Mouse (Mus musculus) midbrain, embryonic 15.5 days (tissue): ENCODE data around the gene Rreb1. TPM values are rescaled to one million over a fixed set of nuclear protein-coding genes. Genes with fewer than 3 reads are reported as not detected.

Experiments used
- ATAC-seq: fragments of 200-750 bp; cut with Nextera tagmentation; replicated peaks from 2 replicates; pipeline ENCODE4 v1.8.0; 2017; ENCODE audit warnings: moderate TSS enrichment
- H3K27ac ChIP-seq: fragments of 300-500 bp; sonication (generic); 2 replicates; pipeline ENCODE4 v1.5.1; 2015; ENCODE audit warnings: mild to moderate bottlenecking, inconsistent platforms
- H3K27me3 ChIP-seq: fragments of 300-500 bp; sonication (generic); replicated peaks from 2 replicates; pipeline ENCODE4 v1.6.1; 2015; ENCODE audit warnings: inconsistent platforms
- H3K36me3 ChIP-seq: fragments of 300-500 bp; sonication (generic); replicated peaks from 2 replicates; pipeline ENCODE4 v1.6.1; 2015; ENCODE audit warnings: inconsistent platforms
- H3K4me1 ChIP-seq: fragments of 300-500 bp; sonication (generic); 2 replicates; pipeline ENCODE4 v1.6.1; 2015; ENCODE audit warnings: inconsistent platforms
- H3K4me2 ChIP-seq: fragments of 300-500 bp; sonication (generic); 2 replicates; pipeline ENCODE4 v1.6.1; 2015; ENCODE audit warnings: inconsistent platforms, mild to moderate bottlenecking, moderate library complexity
- H3K4me3 ChIP-seq: fragments of 300-500 bp; sonication (generic); 2 replicates; pipeline ENCODE4 v1.5.1; 2015; ENCODE audit warnings: mild to moderate bottlenecking, inconsistent platforms
- H3K9ac ChIP-seq: fragments of 300-500 bp; sonication (generic); 2 replicates; pipeline ENCODE4 v1.6.1; 2015; ENCODE audit warnings: mild to moderate bottlenecking, inconsistent platforms
- H3K9me3 ChIP-seq: fragments of 300-500 bp; sonication (generic); 2 replicates; pipeline ENCODE4 v1.6.1; 2016; ENCODE audit warnings: inconsistent platforms
- WGBS: fragments of 180-500 bp; shearing (Covaris S2); methylation state at CpG from one replicate; pipeline ENCODE4 v1.1.7; 2015; ENCODE audit warnings: mixed read lengths; 5-methylcytosine and 5-hydroxymethylcytosine counted together
- polyA plus RNA-seq: library from polyadenylated mRNA; unstranded; fragments of >200 nt; fragmentation: Nextera tagmentation; extraction: Ambion mirVana; gene quantifications from 2 replicates; pipeline ENCODE4 v1.2.1, GENCODE M21; 2015

The Rreb1 gene
- polyA plus RNA-seq, 1 experiment from 2014 or later, result 3.9 TPM

DNA sequence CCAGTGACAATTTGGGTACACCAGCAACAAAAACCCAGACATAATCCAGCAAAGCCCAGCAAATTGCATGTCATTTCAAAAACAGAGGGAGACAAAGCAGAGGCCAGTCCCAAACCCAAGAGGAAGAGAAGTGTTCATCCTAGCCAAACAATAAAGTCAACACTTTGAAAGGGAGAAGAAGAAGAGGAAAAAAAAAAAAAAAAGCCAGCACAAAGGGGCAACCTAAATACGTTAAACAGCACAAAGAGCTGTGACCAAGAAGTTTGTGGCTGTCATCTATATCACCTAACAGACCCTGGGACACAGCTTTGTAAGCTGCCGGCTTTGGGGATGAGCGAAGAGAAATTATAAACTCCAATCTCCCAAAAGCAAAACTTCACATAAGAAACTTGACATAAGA lies 17.8 kb upstream of the Rreb1 start:
- H3K36me3 ChIP-seq, result no peaks in the 10 kb centered on the region
- no peak overlapping the region for H3K27ac ChIP-seq
- no peak overlapping the region for H3K9ac ChIP-seq
- H3K4me3 ChIP-seq, result no peak overlapping the region
- H3K4me1 ChIP-seq, result peaks cover 10% of the 10 kb centered on the region
- no peak for ATAC-seq
- H3K27me3 ChIP-seq, result peaks cover 26% of the 10 kb centered on the region
- no peak overlapping the region for H3K4me2 ChIP-seq
- no peaks in the 10 kb centered on the region for H3K9me3 ChIP-seq
- WGBS, result 34% methylated on average over 3 of the region's 3 CpGs

- Histone ChIP-seq H3K9ac (peak overlapping the region; percentile 38), H3K27ac (no peak overlapping the region), H3K27me3 (peaks cover 26% of the 10 kb centered on the region), H3K4me3 (peak overlapping the region; percentile 16), H3K4me2 (peak overlapping the region; percentile 49), H3K9me3 (no peaks in the 10 kb centered on the region), H3K4me1 (peaks cover 10% of the 10 kb centered on the region), H3K36me3 (no peaks in the 10 kb centered on the region)
- no peak for ATAC-seq
- WGBS, result 10% methylated on average over 23 of the region's 23 CpGs
Observed at GRCm38 (mm10) chr13:37760957-37761941, 17.0 kb upstream of the Rreb1 start.

- Histone ChIP-seq H3K4me3 (no peak overlapping the region), H3K9ac (no peak overlapping the region), H3K4me1 (peaks cover 10% of the 10 kb centered on the region), H3K27me3 (peaks cover 18% of the 10 kb centered on the region), H3K9me3 (no peaks in the 10 kb centered on the region; the same call in 1 of the 2 replicates), H3K36me3 (no peaks in the 10 kb centered on the region), H3K4me2 (no peak overlapping the region), H3K27ac (no peak overlapping the region)
- 70% methylated on average over 9 of the region's 9 CpGs for WGBS
- no peak for ATAC-seq
Observed at GRCm38 (mm10) chr13:37763800-37764407, 14.3 kb upstream of the Rreb1 start.

DNA sequence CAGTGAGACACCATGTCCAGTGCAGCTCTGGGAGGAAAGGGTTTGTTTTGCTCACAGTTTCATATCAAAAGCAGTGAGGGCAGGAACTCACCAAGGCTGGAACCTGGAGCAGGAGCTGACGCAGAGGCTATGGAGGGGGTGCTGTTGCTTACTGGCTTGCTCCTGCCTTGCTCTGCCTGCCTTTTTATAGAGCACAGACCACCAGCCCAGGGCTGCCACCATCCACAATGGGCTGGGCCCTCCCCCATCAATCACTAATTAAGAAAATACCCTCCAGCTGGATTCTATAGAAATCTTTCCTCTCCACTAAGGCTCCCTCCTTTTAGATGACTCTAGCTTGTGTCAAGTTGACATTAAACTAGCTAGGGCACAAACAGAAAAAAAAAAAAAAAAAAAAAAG lies 8.4 kb upstream of the Rreb1 start:
- H3K9ac ChIP-seq, result no peak overlapping the region
- H3K4me3 ChIP-seq, result no peak overlapping the region
- H3K9me3 ChIP-seq, result no peaks in the 10 kb centered on the region; the same call in 1 of the 2 replicates
- H3K4me2 ChIP-seq, result no peak overlapping the region
- H3K27me3 ChIP-seq, result no peaks in the 10 kb centered on the region
- H3K4me1 ChIP-seq, result no peaks in the 10 kb centered on the region
- 7% methylated on average over 1 of the region's 1 CpGs for WGBS
- no peak overlapping the region for H3K27ac ChIP-seq
- ATAC-seq, result no peak
- H3K36me3 ChIP-seq, result no peaks in the 10 kb centered on the region

GRCm38 (mm10) chr13:37773476-37773875 lies 4.7 kb upstream of the Rreb1 start:
- no peak for ATAC-seq
- Histone ChIP-seq H3K4me1 (peaks cover 9% of the 10 kb centered on the region), H3K4me2 (no peak overlapping the region), H3K27ac (no peak overlapping the region), H3K9me3 (no peaks in the 10 kb centered on the region), H3K27me3 (peaks cover 16% of the 10 kb centered on the region), H3K36me3 (no peaks in the 10 kb centered on the region), H3K4me3 (no peak overlapping the region), H3K9ac (no peak overlapping the region)

DNA sequence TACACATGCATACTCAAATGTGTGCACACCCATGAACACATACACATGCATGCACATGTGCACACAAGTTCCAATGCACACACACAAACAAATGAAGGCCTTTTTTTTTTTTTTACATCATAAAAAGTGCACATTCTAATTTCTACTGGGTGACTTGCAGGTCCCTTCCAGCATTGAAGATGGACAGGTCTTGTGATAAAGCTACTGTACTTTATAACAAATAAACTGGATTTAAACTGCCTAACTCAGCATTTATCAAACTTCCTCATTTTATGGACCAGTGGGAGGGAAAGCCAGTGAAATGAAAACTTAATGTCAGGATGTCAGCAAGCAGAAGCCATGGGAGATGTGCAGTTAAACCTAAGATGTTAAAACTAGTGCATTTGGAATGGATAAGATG lies 1.5 kb upstream of the Rreb1 start:
- H3K4me2 ChIP-seq, result no peak overlapping the region
- no peak overlapping the region for H3K4me3 ChIP-seq
- H3K36me3 ChIP-seq, result no peaks in the 10 kb centered on the region
- no peak overlapping the region for H3K27ac ChIP-seq
- H3K4me1 ChIP-seq, result peaks cover 18% of the 10 kb centered on the region
- H3K27me3 ChIP-seq, result peaks cover 33% of the 10 kb centered on the region
- no peaks in the 10 kb centered on the region for H3K9me3 ChIP-seq
- no peak overlapping the region for H3K9ac ChIP-seq
- ATAC-seq, result no peak

DNA sequence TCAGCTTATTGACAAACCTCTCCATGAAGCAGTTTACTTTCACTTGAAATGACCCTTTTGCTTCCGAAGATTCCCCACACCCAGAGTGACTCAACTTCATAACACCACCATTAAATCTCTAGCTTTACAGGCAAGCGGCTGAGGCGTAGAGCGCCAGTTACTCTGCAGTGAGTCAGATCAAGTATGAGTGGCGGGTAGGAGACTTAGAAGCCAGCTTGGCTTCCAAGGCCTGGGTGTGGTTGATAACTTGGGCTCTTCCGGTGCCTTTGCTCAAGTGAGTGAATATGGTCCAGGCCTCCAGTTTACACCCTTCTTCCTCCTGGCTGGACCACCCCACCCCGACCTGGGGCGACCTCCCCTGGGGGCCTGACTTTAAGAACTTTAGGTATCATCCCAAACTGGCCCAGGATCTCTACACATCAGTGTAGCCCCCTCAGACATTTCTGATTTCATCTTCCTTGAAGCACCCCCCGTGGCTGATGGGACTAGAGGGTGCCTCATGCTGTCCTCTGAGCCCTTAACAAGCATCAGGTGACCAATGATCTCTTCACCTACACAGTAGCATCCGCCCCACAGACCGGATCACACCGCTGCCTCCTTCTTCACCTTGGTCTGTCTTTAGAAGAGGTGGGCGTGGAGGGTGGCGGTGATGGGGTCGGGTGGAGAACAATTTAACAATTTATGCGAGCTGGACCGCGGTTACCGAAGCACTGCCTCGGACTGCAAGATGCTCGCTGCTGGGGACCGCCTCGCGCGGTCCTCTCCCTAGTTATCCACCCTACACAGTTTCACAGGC lies 651 bp upstream of the Rreb1 start:
- no peaks in the 10 kb centered on the region for H3K9me3 ChIP-seq
- peaks cover 33% of the 10 kb centered on the region for H3K27me3 ChIP-seq
- H3K4me2 ChIP-seq, result peak overlapping the region; percentile 100
- no peak overlapping the region for H3K27ac ChIP-seq
- H3K4me1 ChIP-seq, result peaks cover 18% of the 10 kb centered on the region
- peak overlapping the region; percentile 57 for H3K4me3 ChIP-seq
- peak; percentile 46 for ATAC-seq
- no peaks in the 10 kb centered on the region for H3K36me3 ChIP-seq
- 18% methylated on average over 25 of the region's 25 CpGs for WGBS
- H3K9ac ChIP-seq, result peak overlapping the region; percentile 49; the same call in 1 of the 2 replicates

GRCm38 (mm10) chr13:37778594-37779231 lies 513 bp downstream of the Rreb1 start:
- H3K9ac ChIP-seq, result peak overlapping the region; percentile 49

GRCm38 (mm10) chr13:37779251-37779667 lies 1.1 kb downstream of the Rreb1 start:
- Histone ChIP-seq H3K4me2 (peak overlapping the region; percentile 100), H3K27me3 (peaks cover 33% of the 10 kb centered on the region), H3K36me3 (no peaks in the 10 kb centered on the region), H3K9me3 (no peaks in the 10 kb centered on the region), H3K4me3 (peak overlapping the region; percentile 57), H3K27ac (no peak overlapping the region), H3K4me1 (peaks cover 18% of the 10 kb centered on the region), H3K9ac (0 out of 2 replicates have a peak overlapping the region, but pooled peaks have one; percentile 49)
- no peak for ATAC-seq
- WGBS, result 6% methylated on average over 9 of the region's 9 CpGs

More at GRCm38 (mm10) chr13:37778594-37779231, 513 bp downstream of the Rreb1 start:
- no peaks in the 10 kb centered on the region for H3K36me3 ChIP-seq
- peaks cover 18% of the 10 kb centered on the region for H3K4me1 ChIP-seq
- peak overlapping the region; percentile 100 for H3K4me2 ChIP-seq
- peak; percentile 74 for ATAC-seq
- peaks cover 33% of the 10 kb centered on the region for H3K27me3 ChIP-seq
- under 1% methylated on average over 33 of the region's 33 CpGs for WGBS
- no peaks in the 10 kb centered on the region for H3K9me3 ChIP-seq
- H3K4me3 ChIP-seq, result peak overlapping the region; percentile 57
- no peak overlapping the region for H3K27ac ChIP-seq

DNA sequence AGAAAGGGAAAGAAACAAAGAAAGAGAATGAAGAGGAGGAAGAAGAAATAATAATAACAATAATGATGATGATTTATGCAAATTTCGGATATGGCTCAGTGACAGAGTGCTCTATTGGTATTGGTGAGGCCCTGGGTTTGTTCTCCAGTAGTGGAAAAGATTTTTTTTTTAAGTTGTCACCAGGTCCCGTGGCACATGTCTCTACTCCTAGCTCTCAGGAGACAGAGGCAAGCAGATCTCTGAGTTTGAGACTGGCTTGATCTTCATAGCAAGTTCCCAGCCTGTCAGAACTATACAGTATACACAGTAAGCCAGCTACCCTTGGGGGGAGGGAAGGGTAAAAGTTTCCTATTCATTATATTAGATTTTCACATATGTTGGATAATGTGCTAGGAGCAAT lies 3.4 kb downstream of the Rreb1 start:
- peaks cover 33% of the 10 kb centered on the region for H3K27me3 ChIP-seq
- H3K27ac ChIP-seq, result no peak overlapping the region
- H3K9me3 ChIP-seq, result no peaks in the 10 kb centered on the region
- H3K4me3 ChIP-seq, result no peak overlapping the region
- WGBS, result 78% methylated on average over 2 of the region's 2 CpGs
- no peak for ATAC-seq
- no peak overlapping the region for H3K4me2 ChIP-seq
- no peaks in the 10 kb centered on the region for H3K36me3 ChIP-seq
- peaks cover 18% of the 10 kb centered on the region for H3K4me1 ChIP-seq
- H3K9ac ChIP-seq, result no peak overlapping the region

GRCm38 (mm10) chr13:37782144-37782543 lies 3.9 kb downstream of the Rreb1 start:
- WGBS, result 85% methylated on average over 6 of the region's 6 CpGs
- Histone ChIP-seq H3K27me3 (peaks cover 30% of the 10 kb centered on the region), H3K27ac (no peak overlapping the region), H3K9ac (no peak overlapping the region), H3K4me3 (no peak overlapping the region), H3K36me3 (no peaks in the 10 kb centered on the region), H3K4me1 (peaks cover 18% of the 10 kb centered on the region), H3K4me2 (no peak overlapping the region), H3K9me3 (no peaks in the 10 kb centered on the region)
- ATAC-seq, result no peak
